Mouse (Mus musculus): ENCODE measurements around the gene Fam243. TPM values are rescaled to one million over a fixed set of nuclear protein-coding genes. Genes with fewer than 3 reads are reported as not detected.

Gene Fam243
- total RNA-seq, 2 experiments from 2014 or later, result not detected

GRCm38 (mm10) chr16:92274516-92274915 lies 46.7 kb downstream of the Fam243 start:
- DNase-seq (ENCODE audit: low spot score in 2 of 2), result no peak

Other genes starting within 250 kb of the Fam243 start
- gene Kcne2, start 29.1 kb downstream of the Fam243 start, total RNA-seq (2021), result not detected
- gene Smim11, start 20.2 kb downstream of the Fam243 start, total RNA-seq (2021), result 10 to 100 TPM; 61.5 TPM
- not detected for gene Kcne1, start 38.0 kb upstream of the Fam243 start, total RNA-seq (2021)
- gene Rcan1, start 149.4 kb upstream of the Fam243 start, total RNA-seq (2021), result 10 to 100 TPM; 14.8 to 26.7 TPM
- under 1 TPM; 0.10 to 0.29 TPM for gene Clic6, start 164.3 kb upstream of the Fam243 start, total RNA-seq (2021)

Data from adrenal gland, adult 18-20 months (tissue).